Mouse (Mus musculus) forebrain, embryonic 10.5 days (tissue): Measurements from ENCODE around the gene Dctn3. TPM values are rescaled to one million over a fixed set of nuclear protein-coding genes. Genes with fewer than 3 reads are reported as not detected.

Experiments
- DNase-seq: peaks from one replicate; pipeline ENCODE4 v3.0.0-alpha.2; 2017; ENCODE audit warnings: low spot score; ENCODE audit errors: extremely low spot score
- H3K27ac ChIP-seq: fragments of 300-500 bp; sonication (generic); 2 replicates; pipeline ENCODE4 v1.5.1; 2016; ENCODE audit warnings: mild to moderate bottlenecking
- H3K27me3 ChIP-seq: fragments of 300-500 bp; sonication (generic); 2 replicates; pipeline ENCODE4 v1.6.1; 2016; ENCODE audit warnings: mild to moderate bottlenecking; ENCODE audit not compliant: poor library complexity, severe bottlenecking
- H3K36me3 ChIP-seq: fragments of 300-500 bp; sonication (generic); replicated peaks from 2 replicates; pipeline ENCODE4 v1.6.1; 2016; ENCODE audit warnings: mild to moderate bottlenecking, moderate library complexity
- H3K4me1 ChIP-seq: fragments of 300-500 bp; sonication (generic); 2 replicates; pipeline ENCODE4 v1.6.1; 2016
- H3K4me3 ChIP-seq: fragments of 300-500 bp; sonication (generic); 2 replicates; pipeline ENCODE4 v1.5.1; 2016; ENCODE audit warnings: mild to moderate bottlenecking, moderate library complexity
- H3K9me3 ChIP-seq: fragments of 300-500 bp; sonication (generic); 2 replicates; pipeline ENCODE4 v1.6.1; 2016; ENCODE audit warnings: mild to moderate bottlenecking, moderate library complexity
- WGBS: fragments of 180-500 bp; shearing (Covaris S2); methylation state at CpG from one replicate; pipeline ENCODE4 v1.1.7; 2016; 5-methylcytosine and 5-hydroxymethylcytosine counted together
- polyA plus RNA-seq: library from polyadenylated mRNA; unstranded; fragments of >200 nt; fragmentation: Nextera tagmentation; extraction: Ambion mirVana; gene quantifications from 2 replicates; pipeline ENCODE4 v1.2.1, GENCODE M21; 2016

Dctn3 gene
- polyA plus RNA-seq, 1 experiment from 2014 or later: 141 TPM

GRCm38 (mm10) chr4:41756440-41756839 is 33.5 kb upstream of the Dctn3 start:
- WGBS: 83% methylated on average over 8 of the region's 8 CpGs
- Histone ChIP-seq H3K36me3 (peaks cover 12% of the 10 kb centered on the region), H3K27ac (peak overlapping the region; percentile 85), H3K27me3 (no peaks in the 10 kb centered on the region; the same call in 1 of the 2 replicates), H3K4me1 (peaks cover 44% of the 10 kb centered on the region), H3K9me3 (no peaks in the 10 kb centered on the region), H3K4me3 (peak overlapping the region; percentile 82)
- no peak for DNase-seq

- DNase-seq: peak; percentile 85
- under 1% methylated on average over 57 of the region's 57 CpGs for WGBS
- H3K4me3 ChIP-seq: peak within 1 kb of the TSS; percentile 82
- H3K36me3 ChIP-seq: peaks cover 12% of the 10 kb centered on the region
- H3K27me3 ChIP-seq: no peaks in the 10 kb centered on the region; the same call in 1 of the 2 replicates
- peaks cover 36% of the 10 kb centered on the region for H3K4me1 ChIP-seq
- H3K9me3 ChIP-seq: no peaks in the 10 kb centered on the region
- H3K27ac ChIP-seq: peak within 1 kb of the TSS; percentile 85
Measured at GRCm38 (mm10) chr4:41755338-41756305, 32.7 kb upstream of the Dctn3 start, which contains the start of gene Sigmar1. TSS of gene Sigmar1 (minus strand) at chr4:41756157.

GRCm38 (mm10) chr4:41754797-41755337 is 31.9 kb upstream of the Dctn3 start, which contains the start of gene Galt:
TSS of gene Galt (plus strand) at chr4:41755228.
- 12% methylated on average over 14 of the region's 14 CpGs for WGBS
- Histone ChIP-seq H3K9me3 (no peaks in the 10 kb centered on the region), H3K27ac (peak within 1 kb of the TSS; percentile 85), H3K4me3 (peak within 1 kb of the TSS; percentile 82), H3K27me3 (no peaks in the 10 kb centered on the region; the same call in 1 of the 2 replicates), H3K36me3 (peaks cover 12% of the 10 kb centered on the region), H3K4me1 (peaks cover 28% of the 10 kb centered on the region)
- DNase-seq: no peak

GRCm38 (mm10) chr4:41745021-41745420 is 22.1 kb upstream of the Dctn3 start:
- Histone ChIP-seq H3K9me3 (peaks cover 22% of the 10 kb centered on the region), H3K4me3 (no peak overlapping the region), H3K27me3 (no peaks in the 10 kb centered on the region), H3K27ac (no peak overlapping the region), H3K4me1 (peaks cover 15% of the 10 kb centered on the region), H3K36me3 (no peaks in the 10 kb centered on the region)
- DNase-seq: no peak
- 88% methylated on average over 1 of the region's 1 CpGs for WGBS

- DNase-seq: no peak
- H3K36me3 ChIP-seq: peaks cover 6% of the 10 kb centered on the region
- WGBS: 76% methylated on average over 2 of the region's 2 CpGs
- H3K9me3 ChIP-seq: peaks cover 22% of the 10 kb centered on the region
- H3K27me3 ChIP-seq: no peaks in the 10 kb centered on the region
- H3K27ac ChIP-seq: no peak overlapping the region
- H3K4me1 ChIP-seq: peaks cover 24% of the 10 kb centered on the region
- H3K4me3 ChIP-seq: no peak overlapping the region
Measured at GRCm38 (mm10) chr4:41744131-41744530, 21.2 kb upstream of the Dctn3 start.

- DNase-seq: peak; percentile 93
- Histone ChIP-seq H3K36me3 (peaks cover 20% of the 10 kb centered on the region), H3K4me1 (peaks cover 28% of the 10 kb centered on the region), H3K27ac (peak overlapping the region; percentile 90), H3K4me3 (peak overlapping the region; percentile 84), H3K9me3 (peaks cover 5% of the 10 kb centered on the region), H3K27me3 (no peaks in the 10 kb centered on the region)
- WGBS: under 1% methylated on average over 27 of the region's 27 CpGs
Measured at GRCm38 (mm10) chr4:41741158-41741560, 18.2 kb upstream of the Dctn3 start.

- Histone ChIP-seq H3K4me1 (peaks cover 28% of the 10 kb centered on the region), H3K9me3 (peaks cover 3% of the 10 kb centered on the region; the same call in 1 of the 2 replicates), H3K27me3 (no peaks in the 10 kb centered on the region), H3K36me3 (peaks cover 20% of the 10 kb centered on the region), H3K27ac (peak overlapping the region; percentile 90), H3K4me3 (peak overlapping the region; percentile 84)
- DNase-seq: no peak
- under 1% methylated on average over 48 of the region's 48 CpGs for WGBS
Measured at GRCm38 (mm10) chr4:41740380-41741157, 17.6 kb upstream of the Dctn3 start.

GRCm38 (mm10) chr4:41739260-41739659 is 16.3 kb upstream of the Dctn3 start:
- peak overlapping the region; percentile 84 for H3K4me3 ChIP-seq

GRCm38 (mm10) chr4:41738256-41738603 is 15.3 kb upstream of the Dctn3 start:
- no peak for DNase-seq
- H3K4me3 ChIP-seq: no peak overlapping the region
- H3K27ac ChIP-seq: no peak overlapping the region
- WGBS: 71% methylated on average over 1 of the region's 1 CpGs
- H3K36me3 ChIP-seq: peaks cover 20% of the 10 kb centered on the region
- H3K27me3 ChIP-seq: peaks cover 5% of the 10 kb centered on the region
- H3K4me1 ChIP-seq: peaks cover 28% of the 10 kb centered on the region
- peaks cover 6% of the 10 kb centered on the region; the same call in 1 of the 2 replicates for H3K9me3 ChIP-seq

More at GRCm38 (mm10) chr4:41739260-41739659, 16.3 kb upstream of the Dctn3 start:
- WGBS: 95% methylated on average over 13 of the region's 13 CpGs
- no peak for DNase-seq
- H3K36me3 ChIP-seq: peaks cover 20% of the 10 kb centered on the region
- H3K9me3 ChIP-seq: peaks cover 6% of the 10 kb centered on the region; the same call in 1 of the 2 replicates
- no peaks in the 10 kb centered on the region; the same call in 1 of the 2 replicates for H3K27me3 ChIP-seq
- no peak overlapping the region for H3K27ac ChIP-seq
- peaks cover 28% of the 10 kb centered on the region for H3K4me1 ChIP-seq

GRCm38 (mm10) chr4:41737602-41738255 is 14.8 kb upstream of the Dctn3 start:
- peaks cover 6% of the 10 kb centered on the region; the same call in 1 of the 2 replicates for H3K9me3 ChIP-seq
- WGBS: 57% methylated on average over 8 of the region's 8 CpGs
- no peak overlapping the region for H3K4me3 ChIP-seq
- DNase-seq: peak; percentile 72
- peaks cover 10% of the 10 kb centered on the region for H3K27me3 ChIP-seq
- peaks cover 20% of the 10 kb centered on the region for H3K36me3 ChIP-seq
- H3K27ac ChIP-seq: no peak overlapping the region
- peaks cover 28% of the 10 kb centered on the region for H3K4me1 ChIP-seq

GRCm38 (mm10) chr4:41731052-41731765 is 8.2 kb upstream of the Dctn3 start, which contains the start of gene Arid3c:
TSS of gene Arid3c (minus strand) at chr4:41731142.
- no peak for DNase-seq
- 2% methylated on average over 50 of the region's 50 CpGs for WGBS
- Histone ChIP-seq H3K4me1 (peaks cover 32% of the 10 kb centered on the region), H3K27ac (0 out of 2 replicates have a peak within 1 kb of the TSS, but pooled peaks have one; percentile 48), H3K4me3 (peak within 1 kb of the TSS; percentile 55), H3K36me3 (no peaks in the 10 kb centered on the region), H3K27me3 (peaks cover 75% of the 10 kb centered on the region), H3K9me3 (peaks cover 6% of the 10 kb centered on the region)
